Mouse (Mus musculus) CD8-positive naive resting alpha-beta T cell, adult 2 months (primary cell): Measurements from ENCODE around the gene Tmem35b.

ENCODE experiments used
- DNase-seq, 2 experiments: peaks; one replicate each; pipeline ENCODE4 v3.0.0; 2022; ENCODE audit warnings: low read depth in 2 of 2, low spot score in 2 of 2

Tmem35b gene

DNA sequence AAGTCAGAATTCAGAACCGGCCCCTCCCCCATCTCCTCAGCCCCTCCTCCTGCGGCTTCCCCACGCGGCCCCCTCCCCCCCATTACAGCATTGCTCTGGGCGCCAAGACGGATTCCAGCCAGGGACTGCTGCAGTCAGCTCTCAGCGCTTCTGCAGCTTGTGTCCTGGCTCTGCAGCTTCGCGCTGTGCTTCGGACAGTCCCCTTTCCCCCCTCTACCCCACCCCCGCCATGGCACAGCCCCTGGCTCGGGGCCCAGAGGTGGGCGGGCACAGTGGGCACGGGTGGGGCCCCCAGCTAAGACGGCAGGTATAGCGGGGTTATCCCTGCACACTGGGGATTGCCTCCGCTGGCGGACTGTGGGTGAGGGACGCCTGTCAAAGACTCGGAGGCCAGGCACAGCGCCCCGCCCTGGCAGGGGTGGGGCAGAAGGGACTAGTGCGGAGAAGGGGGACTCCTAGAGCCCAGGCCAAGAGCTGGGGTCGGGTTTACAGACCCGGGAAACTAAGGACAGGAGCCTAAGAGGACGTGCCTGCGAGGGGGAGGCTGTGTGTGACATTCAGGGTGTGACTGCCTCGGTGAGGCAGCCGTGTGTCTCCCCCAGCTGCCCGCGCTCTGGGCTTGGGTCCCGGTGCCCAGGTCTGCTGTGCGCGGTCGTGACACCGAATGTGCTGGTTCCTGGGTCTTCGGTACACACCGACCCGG is 44.9 kb downstream of the Tmem35b start:
- DNase-seq, result peak; percentile 2 to 16

DNA sequence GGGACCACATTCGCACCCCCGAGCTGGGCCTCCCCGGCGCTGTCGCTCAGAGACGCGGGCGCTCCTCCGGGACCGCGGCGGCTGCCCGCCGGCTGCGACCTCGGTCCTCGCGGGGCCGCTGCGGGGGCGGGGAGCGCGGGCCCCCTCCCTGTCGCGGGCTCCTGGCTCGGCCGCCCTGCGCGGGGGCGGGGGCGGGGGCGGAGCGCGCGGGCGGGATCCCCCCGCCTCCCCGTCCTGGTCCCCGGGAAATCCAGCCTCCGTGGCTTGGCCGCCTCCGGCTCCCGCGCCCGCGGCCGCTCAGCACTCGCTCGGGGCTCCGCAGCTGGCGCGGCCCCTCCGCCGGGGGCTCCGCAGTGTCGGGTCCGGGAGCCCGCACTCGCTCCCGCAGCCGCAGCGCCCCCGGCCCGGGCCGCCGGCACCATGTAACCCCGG is 45.4 kb downstream of the Tmem35b start, which contains the start of gene Dlgap3:
Dlgap3 (plus strand) TSS at position 291 of the 432 bp plus-strand sequence.
- DNase-seq, result no peak

DNA sequence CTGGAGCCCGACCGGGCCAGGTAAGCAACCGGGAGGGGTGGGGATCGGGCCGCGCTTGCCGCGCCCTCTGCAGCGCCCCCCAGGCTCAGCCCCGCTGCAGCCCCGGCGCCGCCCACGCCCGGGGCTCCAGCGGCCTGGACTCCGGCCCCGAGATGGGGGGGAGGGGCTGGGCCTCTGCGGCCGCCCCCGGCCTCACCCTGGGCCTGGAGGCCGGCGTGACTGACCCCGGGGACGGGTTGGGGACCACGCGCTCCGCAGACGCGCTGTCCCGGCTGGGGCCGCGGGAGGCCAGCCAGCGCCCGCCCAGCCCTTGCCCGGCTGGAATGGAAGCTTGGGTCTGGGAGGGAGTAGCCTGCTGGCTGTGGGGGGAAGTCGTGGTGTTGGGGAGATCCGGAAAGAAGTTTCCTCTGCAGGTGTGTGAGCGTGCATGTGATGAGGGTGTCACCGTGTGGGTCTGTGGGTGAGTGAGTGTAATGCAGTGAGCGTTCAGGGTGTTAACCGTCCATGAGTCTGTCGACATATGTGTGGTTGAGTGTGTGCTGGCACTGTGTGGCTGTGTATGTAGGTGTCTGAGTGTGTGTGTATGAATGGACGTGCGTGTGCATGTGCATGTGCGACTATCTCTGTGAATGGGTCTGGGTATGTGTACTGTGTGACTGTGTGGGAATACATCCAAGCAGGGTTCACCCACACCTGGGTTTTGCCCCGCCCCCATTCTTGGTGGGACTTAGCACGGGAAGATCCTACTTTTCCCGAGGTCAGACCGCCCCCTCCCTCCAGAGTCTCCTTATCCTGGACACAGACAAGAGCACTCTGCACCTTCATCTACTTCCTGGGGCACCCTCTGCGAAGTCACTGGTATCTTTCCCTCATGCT is 46.1 kb downstream of the Tmem35b start:
- DNase-seq, result no peak

DNA sequence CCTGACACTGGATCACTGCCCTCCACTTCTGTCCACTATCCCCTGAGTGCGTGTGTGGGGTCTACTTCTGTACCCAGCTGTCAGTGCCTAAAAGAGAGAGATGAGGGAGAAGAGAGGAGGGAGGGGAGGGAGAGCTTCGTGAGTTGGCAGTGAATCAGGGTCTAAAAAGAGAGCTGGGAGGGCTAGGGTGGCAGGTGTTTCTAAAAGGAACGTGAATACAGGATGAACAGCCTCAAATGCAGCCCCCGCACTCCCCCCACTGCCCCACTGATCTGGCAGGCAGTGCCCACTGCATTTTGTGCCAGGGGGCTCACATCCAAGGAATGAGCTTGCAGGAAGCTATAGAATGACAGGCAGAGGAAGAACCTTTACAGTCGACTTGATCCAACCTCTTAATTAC is 47.4 kb downstream of the Tmem35b start:
- no peak for DNase-seq

GRCm38 (mm10) chr4:127171341-127171905 is 47.9 kb downstream of the Tmem35b start:
- no peak for DNase-seq

GRCm38 (mm10) chr4:127172119-127172518 is 48.6 kb downstream of the Tmem35b start:
- DNase-seq, result no peak

DNA sequence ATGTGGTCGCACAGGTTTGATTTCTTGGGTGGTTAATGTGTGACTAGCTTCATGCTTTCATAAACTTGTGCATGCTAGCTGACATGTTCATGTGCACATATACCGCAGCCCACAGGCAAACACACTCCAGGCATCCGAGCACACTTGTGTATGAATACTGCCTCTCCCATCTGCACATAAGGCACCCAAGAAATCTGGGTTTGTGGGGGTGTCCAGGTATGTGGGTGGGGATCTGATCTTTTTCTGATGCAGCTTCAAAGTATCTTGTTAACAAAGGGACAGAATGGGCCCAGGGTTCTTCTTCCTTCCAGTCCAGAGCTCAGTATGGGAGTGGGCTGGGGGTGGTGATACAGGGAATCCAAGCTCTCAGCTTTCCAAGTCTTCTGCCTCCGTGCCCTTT is 49.1 kb downstream of the Tmem35b start:
- DNase-seq, result no peak

GRCm38 (mm10) chr4:127173461-127173860 is 50.0 kb downstream of the Tmem35b start:
- DNase-seq, result no peak

GRCm38 (mm10) chr4:127174075-127174899 is 50.8 kb downstream of the Tmem35b start:
- no peak for DNase-seq

GRCm38 (mm10) chr4:127174900-127175278 is 51.4 kb downstream of the Tmem35b start:
- DNase-seq, result no peak

DNA sequence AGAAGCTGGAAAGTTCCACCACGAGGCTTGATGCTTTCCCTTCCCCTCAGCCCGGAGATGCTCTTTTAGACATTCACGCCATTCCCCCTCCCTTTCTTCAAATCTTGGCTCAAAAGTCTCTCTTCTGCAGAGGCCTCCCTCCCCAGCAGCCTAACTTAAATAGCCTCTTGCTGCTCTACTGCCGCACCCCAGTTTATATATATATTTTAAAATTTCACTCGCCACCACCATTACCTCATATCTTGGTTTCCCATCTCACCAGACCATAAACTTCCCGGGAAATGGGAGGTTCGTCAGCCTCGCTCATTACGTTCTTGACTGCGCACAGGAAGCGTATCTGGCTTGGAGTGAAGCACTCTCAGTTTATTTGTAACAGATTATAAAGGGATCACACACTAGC is 54.5 kb downstream of the Tmem35b start:
- DNase-seq, result no peak

- no peak for DNase-seq
These were observed 55.2 kb downstream of the Tmem35b start for GRCm38 (mm10) chr4:127178671-127179070.
